Mouse (Mus musculus) mesoderm, embryonic 11.5 days (tissue): ENCODE results near the gene Bicdl1.

Experiments used
- DNase-seq: peaks from one replicate; pipeline ENCODE4 v3.0.0-alpha.2; 2012; ENCODE audit warnings: low read depth, low spot score

Gene Bicdl1

GRCm38 (mm10) chr5:115669974-115670373, 61.4 kb downstream of the Bicdl1 start:
- no peak for DNase-seq

- no peak for DNase-seq
Measured at GRCm38 (mm10) chr5:115668986-115669385, 62.4 kb downstream of the Bicdl1 start.

GRCm38 (mm10) chr5:115667894-115668293, 63.5 kb downstream of the Bicdl1 start:
- no peak for DNase-seq

GRCm38 (mm10) chr5:115667210-115667609, 64.2 kb downstream of the Bicdl1 start:
- no peak for DNase-seq

- no peak for DNase-seq
Measured at GRCm38 (mm10) chr5:115666366-115667065, 64.9 kb downstream of the Bicdl1 start.

GRCm38 (mm10) chr5:115662658-115663057, 68.8 kb downstream of the Bicdl1 start:
- DNase-seq = no peak

- DNase-seq = no peak
Measured at GRCm38 (mm10) chr5:115658352-115658751, 73.1 kb downstream of the Bicdl1 start.

GRCm38 (mm10) chr5:115657234-115657633, 74.2 kb downstream of the Bicdl1 start:
- no peak for DNase-seq

DNA sequence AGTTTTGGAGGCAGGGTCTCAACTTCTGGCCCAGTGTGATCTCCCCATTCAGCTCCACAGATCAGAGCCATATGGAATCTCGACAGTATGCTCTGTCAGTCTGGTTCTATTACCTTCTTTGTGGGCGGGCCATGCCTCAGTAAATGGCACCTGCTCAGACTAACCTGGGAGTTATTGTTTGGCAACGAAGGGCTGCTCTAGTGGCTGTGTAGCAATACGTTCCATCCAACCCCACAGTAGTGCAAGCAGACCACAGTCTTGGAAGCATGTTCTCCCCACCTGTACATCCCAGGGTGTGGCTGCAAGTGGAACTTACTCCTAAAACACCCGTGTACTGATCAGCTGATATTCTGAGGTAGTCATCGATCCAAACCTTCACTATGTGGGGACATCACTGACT, 74.7 kb downstream of the Bicdl1 start:
- DNase-seq = no peak

DNA sequence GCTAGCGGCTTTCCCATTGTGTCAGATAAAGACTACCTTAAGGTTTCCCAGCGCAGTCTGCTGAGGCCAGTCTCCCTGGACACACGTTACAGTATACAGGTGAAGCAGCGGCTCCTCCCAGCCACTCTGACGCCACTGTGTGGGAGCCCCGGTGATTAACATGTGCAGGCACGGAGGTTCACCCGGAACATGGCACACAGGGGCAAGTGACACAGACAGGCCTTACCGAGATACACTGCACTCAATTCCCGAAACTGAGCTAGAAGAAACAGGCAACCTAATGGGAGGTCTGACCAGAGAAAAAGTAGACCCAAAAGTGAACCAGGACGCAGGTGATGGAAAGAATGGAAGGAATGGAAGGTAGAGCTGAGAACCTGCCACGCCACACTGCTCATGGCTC, 77.6 kb downstream of the Bicdl1 start:
- no peak for DNase-seq

GRCm38 (mm10) chr5:115652681-115653575, 78.5 kb downstream of the Bicdl1 start:
- DNase-seq = peak; percentile 98

DNA sequence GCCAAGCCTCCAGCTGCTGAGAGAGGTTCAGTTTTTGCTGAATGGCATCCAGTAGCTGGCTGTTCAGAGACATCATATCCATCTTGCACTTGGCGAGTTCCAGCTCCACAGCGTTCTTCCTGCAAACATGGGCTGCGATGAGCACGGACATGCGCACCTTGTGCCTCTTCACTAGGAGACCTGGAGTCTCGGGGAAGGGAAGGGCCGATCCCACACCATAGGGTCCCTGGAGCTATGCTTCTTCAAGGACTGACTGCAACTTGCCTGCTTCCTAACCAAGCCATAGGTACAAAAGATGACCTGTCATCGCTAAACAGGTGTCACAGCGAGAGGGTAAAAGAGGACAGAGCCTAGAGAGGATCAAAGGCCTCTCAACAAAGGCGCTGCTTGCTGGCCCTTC, 79.6 kb downstream of the Bicdl1 start:
- no peak for DNase-seq

DNA sequence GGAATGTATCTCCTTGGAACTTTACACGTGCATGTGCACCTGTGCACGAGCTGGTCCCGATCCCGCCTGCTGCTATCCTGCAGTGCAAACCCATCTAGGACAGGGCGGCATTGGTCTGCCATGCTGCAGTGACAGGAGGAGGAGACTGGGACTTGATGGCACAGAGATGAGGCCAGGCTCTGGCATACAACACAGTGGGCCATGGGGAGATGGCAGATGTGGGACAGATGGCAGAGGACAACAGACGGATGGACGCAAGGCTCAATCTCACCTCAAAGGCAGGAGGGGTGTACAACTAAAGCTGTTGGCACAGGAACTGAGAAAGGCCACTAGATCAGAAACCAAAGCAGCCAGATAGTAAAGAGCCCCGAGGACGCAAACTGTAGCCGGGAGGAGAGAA, 80.5 kb downstream of the Bicdl1 start:
- DNase-seq = no peak

DNA sequence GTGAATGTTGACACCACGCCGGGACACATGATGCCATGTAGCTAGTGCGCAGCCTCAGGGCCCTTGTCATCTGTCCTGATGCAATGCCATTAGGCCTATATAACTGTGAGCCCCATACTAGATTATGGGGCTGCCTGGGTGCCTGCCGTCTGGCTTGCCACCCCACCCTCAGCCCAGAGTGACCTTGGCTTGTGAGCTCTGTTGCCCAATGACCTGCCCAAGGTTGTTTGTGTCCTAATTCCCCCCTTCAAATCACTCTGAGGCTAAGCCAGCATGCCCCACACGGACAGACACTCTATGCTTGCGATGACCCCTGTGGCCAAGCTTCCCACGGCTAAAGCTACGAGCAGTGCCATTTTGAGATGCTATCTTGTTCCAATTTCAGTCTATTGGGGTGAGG, 81.7 kb downstream of the Bicdl1 start:
- DNase-seq = no peak

DNA sequence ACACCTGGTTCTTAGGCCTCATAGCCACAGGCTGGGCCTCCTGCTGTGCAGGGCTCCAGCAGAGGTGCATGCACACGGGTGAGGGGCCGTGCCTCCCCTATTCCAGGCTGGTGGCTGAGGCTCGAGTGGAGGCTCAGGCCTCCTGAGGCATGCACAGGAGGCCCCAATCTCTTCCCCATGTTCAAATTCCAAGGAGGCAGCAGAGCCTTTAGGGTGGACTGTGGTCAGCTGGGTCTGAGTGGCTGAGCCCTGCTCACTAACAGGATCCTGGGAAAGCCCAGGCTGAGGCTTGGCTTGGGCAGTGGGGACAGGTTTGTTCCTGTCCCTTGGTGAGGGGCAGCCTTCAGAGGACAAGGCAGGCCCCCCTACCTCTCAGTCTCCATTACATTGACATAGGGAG, 82.5 kb downstream of the Bicdl1 start:
- DNase-seq = no peak

- DNase-seq = no peak
Measured at GRCm38 (mm10) chr5:115644192-115644591, 87.2 kb downstream of the Bicdl1 start.

- DNase-seq = no peak
Measured at GRCm38 (mm10) chr5:115635536-115635935, 95.9 kb downstream of the Bicdl1 start.

- no peak for DNase-seq
Measured at GRCm38 (mm10) chr5:115634046-115634445, 97.4 kb downstream of the Bicdl1 start.

- no peak for DNase-seq
Measured at GRCm38 (mm10) chr5:115633060-115633459, 98.4 kb downstream of the Bicdl1 start.

- DNase-seq = peak; percentile 32
Measured at GRCm38 (mm10) chr5:115632358-115632714, 99.1 kb downstream of the Bicdl1 start.

GRCm38 (mm10) chr5:115631505-115632357, 99.7 kb downstream of the Bicdl1 start, which contains the start of gene Rab35:
Gene Rab35 (plus strand): TSS chr5:115631908.
- DNase-seq = peak; percentile 92

GRCm38 (mm10) chr5:115630291-115630690, 101.1 kb downstream of the Bicdl1 start:
- no peak for DNase-seq
